Mouse (Mus musculus) forebrain, postnatal 0 days (tissue): ENCODE measurements around the gene Rpl39l. TPM values are rescaled to one million over a fixed set of nuclear protein-coding genes. Genes with fewer than 3 reads are reported as not detected.

ENCODE experiments used
- ATAC-seq: fragments of 200-750 bp; cut with Nextera tagmentation; 2 replicates; pipeline ENCODE4 v1.8.0; 2017; ENCODE audit warnings: mild to moderate bottlenecking, moderate library complexity
- DNase-seq: peaks from one replicate; pipeline ENCODE4 v3.0.0-alpha.2; 2015
- H3K27ac ChIP-seq: fragments of 300-500 bp; sonication (generic); 2 replicates; pipeline ENCODE4 v1.5.1; 2014; ENCODE audit warnings: low read depth, mild to moderate bottlenecking, antibody characterized with exemption, low read length, moderate library complexity, mixed read lengths
- H3K27me3 ChIP-seq: fragments of 300-500 bp; sonication (generic); 2 replicates; pipeline ENCODE4 v1.6.1; 2014; ENCODE audit warnings: mild to moderate bottlenecking, low read length, mixed read lengths; ENCODE audit not compliant: insufficient read depth
- H3K36me3 ChIP-seq: fragments of 300-500 bp; sonication (generic); 2 replicates; pipeline ENCODE4 v1.6.1; 2014; ENCODE audit warnings: mild to moderate bottlenecking, moderate library complexity; ENCODE audit not compliant: insufficient read depth
- H3K4me1 ChIP-seq: fragments of 300-500 bp; sonication (generic); 2 replicates; pipeline ENCODE4 v1.6.1; 2014; ENCODE audit warnings: antibody characterized with exemption; ENCODE audit not compliant: insufficient read depth
- H3K4me2 ChIP-seq: fragments of 300-500 bp; sonication (generic); 2 replicates; pipeline ENCODE4 v1.6.1; 2014; ENCODE audit warnings: low read depth, mild to moderate bottlenecking, moderate library complexity
- H3K4me3 ChIP-seq: fragments of 300-500 bp; sonication (generic); 2 replicates; pipeline ENCODE4 v1.5.1; 2014; ENCODE audit warnings: low read depth, low read length, mixed read lengths
- H3K9ac ChIP-seq: fragments of 300-500 bp; sonication (generic); 2 replicates; pipeline ENCODE4 v1.6.1; 2014; ENCODE audit warnings: mild to moderate bottlenecking
- H3K9me3 ChIP-seq: fragments of 300-500 bp; sonication (generic); 2 replicates; pipeline ENCODE4 v1.6.1; 2016; ENCODE audit warnings: low read length
- CTCF ChIP-seq: sonication (generic); IDR thresholded peaks from 2 replicates; pipeline ENCODE4 v1.5.1; 2016; ENCODE audit warnings: antibody characterized with exemption, control low read depth, low read depth
- WGBS: fragments of 180-500 bp; shearing (Covaris S2); extraction: QIAGEN DNeasy Blood & Tissue Kit; methylation state at CpG from one replicate; pipeline ENCODE4 v1.1.7; 2014; 5-methylcytosine and 5-hydroxymethylcytosine counted together
- polyA plus RNA-seq: library from polyadenylated mRNA; unstranded; fragments of >200 nt; fragmentation: Nextera tagmentation; extraction: Ambion mirVana; gene quantifications from 2 replicates; pipeline ENCODE4 v1.2.1, GENCODE M21; 2015
- total RNA-seq: library from RNA; depleted of rRNA; stranded (reverse); fragments of >200 nt; gene quantifications from 2 replicates; pipeline ENCODE4 v1.2.3, GENCODE M21; 2014; rRNA removed

The Rpl39l gene
- 0.46 and 1.4 TPM in 2 replicates for total RNA-seq
- polyA plus RNA-seq, result 0.29 and 0.40 TPM in 2 replicates

DNA sequence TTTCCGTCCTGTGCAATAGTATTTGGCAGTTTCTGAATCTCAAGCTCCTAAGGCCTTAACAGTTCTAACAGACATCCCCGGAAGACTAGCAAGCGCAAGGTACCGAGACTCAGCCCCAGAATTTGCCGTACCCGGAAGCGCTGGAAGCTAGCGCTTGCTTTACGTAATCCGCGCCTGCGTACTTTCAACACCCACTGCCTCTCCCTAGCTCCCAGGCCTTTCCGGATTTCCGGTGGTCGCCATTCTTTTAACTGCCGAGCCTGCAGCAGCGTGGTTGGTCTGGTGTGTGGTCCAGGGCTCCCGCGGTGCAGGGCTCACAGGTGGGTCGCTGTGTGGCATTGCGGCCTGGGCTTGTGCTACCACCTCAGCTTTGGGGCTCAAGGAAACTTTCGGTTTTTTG is at the start of gene Rpl39l:
Gene Rpl39l, plus strand, starts transcription at position 222 of the 400 bp plus-strand sequence.
- DNase-seq (no peak), ATAC-seq (no peak)
- H3K4me3 ChIP-seq, result no peak within 1 kb of the TSS
- no peak within 1 kb of the TSS for H3K9ac ChIP-seq
- no peak within 1 kb of the TSS for H3K4me2 ChIP-seq
- H3K27ac ChIP-seq, result no peak within 1 kb of the TSS
- no peaks in the 10 kb centered on the region for H3K36me3 ChIP-seq
- TF ChIP-seq CTCF, result no peak
- H3K4me1 ChIP-seq, result no peaks in the 10 kb centered on the region
- H3K9me3 ChIP-seq, result no peaks in the 10 kb centered on the region
- WGBS, result 92% methylated on average over 22 of the region's 22 CpGs
- no peaks in the 10 kb centered on the region for H3K27me3 ChIP-seq

DNA sequence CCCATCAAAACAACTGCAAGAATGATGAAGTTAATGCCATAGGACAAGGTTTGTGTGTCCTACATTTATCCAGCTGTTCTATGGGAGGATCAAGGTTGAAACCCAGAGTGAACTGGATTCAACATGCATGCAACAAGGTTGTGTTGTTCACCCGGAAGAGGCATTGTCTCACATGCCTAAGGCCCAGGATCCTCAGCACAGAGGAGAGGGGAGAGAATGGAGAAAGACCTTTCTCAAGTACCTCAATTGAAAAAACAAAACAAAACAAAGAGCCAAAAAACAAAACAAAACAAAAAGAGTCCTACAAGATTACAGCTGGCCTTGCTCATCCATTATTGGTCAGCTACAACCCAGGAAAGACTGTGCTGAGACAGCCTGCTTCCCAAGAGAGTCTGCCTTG is 42.4 kb upstream of the Rpl39l start:
- H3K36me3 ChIP-seq, result no peaks in the 10 kb centered on the region
- H3K4me2 ChIP-seq, result no peak overlapping the region
- TF ChIP-seq CTCF, result no peak
- no peak overlapping the region for H3K9ac ChIP-seq
- H3K9me3 ChIP-seq, result no peaks in the 10 kb centered on the region
- no peaks in the 10 kb centered on the region for H3K4me1 ChIP-seq
- WGBS, result 88% methylated on average over 1 of the region's 1 CpGs
- no peak for ATAC-seq
- H3K27ac ChIP-seq, result no peak overlapping the region
- no peak for DNase-seq
- H3K4me3 ChIP-seq, result no peak overlapping the region
- H3K27me3 ChIP-seq, result no peaks in the 10 kb centered on the region

DNA sequence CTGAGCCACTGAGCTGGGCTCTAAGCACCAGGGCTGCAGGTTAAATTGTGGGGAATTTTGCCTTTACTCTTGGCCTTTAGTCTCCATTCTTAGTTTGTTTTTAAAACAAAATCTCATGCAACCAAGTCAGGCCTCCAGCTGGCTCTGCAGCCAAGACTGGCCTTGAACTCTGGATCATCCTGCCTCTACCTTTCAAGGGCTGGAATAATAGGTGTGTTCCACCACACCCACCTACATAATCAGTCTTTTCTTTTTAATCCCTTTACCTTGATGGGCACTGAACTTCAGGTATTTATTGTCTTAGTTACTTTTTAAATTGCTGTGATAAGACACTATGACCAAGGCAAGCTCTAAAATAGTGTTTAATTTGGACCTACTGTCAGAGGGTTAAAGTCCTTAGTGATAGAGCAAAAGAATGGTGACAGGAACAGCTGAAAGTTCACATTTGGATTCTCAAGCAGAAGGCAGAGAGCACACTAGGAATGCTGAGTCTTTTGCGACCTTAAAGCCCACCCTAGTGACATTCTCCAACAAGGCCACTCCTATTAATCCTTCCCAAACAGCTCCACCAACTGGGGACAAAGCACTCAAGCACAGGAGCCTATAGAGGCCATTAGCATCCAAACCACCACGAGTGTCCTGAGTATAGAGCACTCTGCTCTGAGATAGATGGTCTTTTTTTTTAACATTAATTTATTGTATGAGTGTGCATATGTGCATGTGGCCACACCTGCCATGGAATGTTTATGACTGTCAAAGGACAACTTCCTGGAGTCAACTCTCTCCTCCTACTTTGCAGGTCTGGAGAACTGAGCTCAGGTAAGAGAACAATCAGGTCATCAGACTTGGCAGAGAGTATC is 40.7 kb upstream of the Rpl39l start:
- H3K9me3 ChIP-seq, result no peaks in the 10 kb centered on the region
- no peak overlapping the region for H3K4me2 ChIP-seq
- ATAC-seq, result no peak
- H3K27ac ChIP-seq, result no peak overlapping the region
- H3K27me3 ChIP-seq, result no peaks in the 10 kb centered on the region
- DNase-seq, result no peak
- no peak for TF ChIP-seq CTCF
- H3K9ac ChIP-seq, result no peak overlapping the region
- no peaks in the 10 kb centered on the region for H3K4me1 ChIP-seq
- WGBS, result 67% methylated on average over 2 of the region's 2 CpGs
- no peaks in the 10 kb centered on the region for H3K36me3 ChIP-seq
- no peak overlapping the region for H3K4me3 ChIP-seq

DNA sequence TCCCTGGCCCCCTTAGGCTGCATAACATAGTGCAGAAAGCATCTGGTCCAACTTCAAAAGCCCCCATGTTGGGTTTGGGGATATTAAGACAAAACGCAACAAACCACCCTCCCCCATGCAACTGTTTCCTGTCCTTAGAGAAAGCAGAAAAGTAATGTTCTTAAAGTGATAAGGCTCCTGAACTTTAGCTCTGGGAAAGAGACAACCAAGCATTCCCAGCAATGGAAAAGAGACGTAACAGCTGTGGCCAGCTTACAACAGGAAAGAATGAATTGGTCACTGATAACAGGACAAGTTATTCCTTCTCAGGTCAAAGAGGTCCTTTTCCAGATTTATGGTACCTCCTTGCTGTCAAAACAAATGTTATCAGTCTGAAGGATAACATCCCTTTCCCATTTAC is 26.9 kb upstream of the Rpl39l start:
- Histone ChIP-seq H3K36me3 (no peaks in the 10 kb centered on the region), H3K9ac (no peak overlapping the region), H3K9me3 (no peaks in the 10 kb centered on the region), H3K4me2 (no peak overlapping the region), H3K27ac (no peak overlapping the region), H3K4me3 (no peak overlapping the region), H3K4me1 (no peaks in the 10 kb centered on the region), H3K27me3 (no peaks in the 10 kb centered on the region)
- ATAC-seq, result no peak
- WGBS, result 90% methylated on average over 2 of the region's 2 CpGs
- TF ChIP-seq CTCF, result no peak
- no peak for DNase-seq

DNA sequence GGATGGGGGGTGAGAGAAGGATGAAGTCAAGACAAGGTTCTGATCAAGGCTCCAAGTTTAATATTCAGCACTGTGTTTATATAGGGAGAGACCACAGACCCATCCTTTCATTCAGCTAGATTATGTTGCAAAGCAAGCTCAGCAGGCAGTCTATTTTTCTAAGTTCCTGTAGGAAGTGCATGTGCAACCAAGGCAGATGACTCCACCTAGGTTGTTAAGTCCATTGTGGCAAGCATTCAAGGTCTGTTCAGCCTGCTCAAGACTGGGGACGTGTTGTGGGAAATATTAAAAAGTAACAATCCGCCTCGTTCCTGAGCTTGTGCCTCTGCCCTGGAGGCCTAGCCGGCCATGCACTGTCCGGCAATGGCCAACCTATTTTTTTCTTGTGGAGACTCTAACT is 22.6 kb upstream of the Rpl39l start:
- Histone ChIP-seq H3K4me3 (no peak overlapping the region), H3K27ac (no peak overlapping the region), H3K4me2 (no peak overlapping the region), H3K4me1 (no peaks in the 10 kb centered on the region), H3K9me3 (no peaks in the 10 kb centered on the region), H3K27me3 (no peaks in the 10 kb centered on the region), H3K36me3 (no peaks in the 10 kb centered on the region), H3K9ac (no peak overlapping the region)
- DNase-seq (no peak), ATAC-seq (no peak)
- WGBS, result 92% methylated on average over 5 of the region's 5 CpGs
- TF ChIP-seq CTCF, result no peak

DNA sequence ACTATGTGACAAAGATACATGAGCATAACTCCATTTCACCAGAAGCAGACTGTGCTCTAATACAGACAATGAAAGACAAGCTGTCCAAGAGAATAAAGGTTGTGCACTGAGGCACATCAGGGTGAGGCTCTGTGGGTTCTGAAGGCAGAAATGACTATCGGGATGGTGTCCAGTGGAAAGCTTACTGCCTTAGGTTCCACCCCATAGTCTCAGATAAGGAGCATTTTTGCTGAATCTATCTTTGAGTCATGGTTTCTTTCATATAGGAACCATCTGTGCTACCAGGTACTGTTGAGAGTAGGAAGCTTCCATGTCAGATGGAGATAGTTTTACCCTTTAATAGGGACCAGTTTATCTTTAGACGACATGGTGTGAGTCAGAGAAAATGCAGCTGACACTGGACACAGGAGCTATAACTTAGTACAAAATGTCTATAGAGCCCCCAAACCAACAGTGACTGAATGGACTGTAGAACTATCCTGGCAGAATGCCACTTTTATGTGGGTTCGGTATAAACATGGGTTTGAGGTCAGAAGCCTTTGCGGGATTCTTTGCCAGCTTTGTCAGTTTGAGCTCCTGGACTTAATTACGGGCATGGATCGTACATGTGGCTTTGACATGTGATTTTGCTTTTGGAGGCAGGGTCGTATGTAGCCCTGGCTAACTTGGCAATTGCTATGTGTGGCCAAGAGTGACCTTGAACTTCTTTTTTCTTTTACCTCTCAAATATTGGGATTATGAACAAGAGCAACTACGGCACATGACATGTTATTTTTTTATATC is 712 bp upstream of the Rpl39l start:
- WGBS, result 93% methylated on average over 8 of the region's 8 CpGs
- no peak overlapping the region for H3K9ac ChIP-seq
- no peaks in the 10 kb centered on the region for H3K4me1 ChIP-seq
- no peak overlapping the region for H3K4me3 ChIP-seq
- no peak overlapping the region for H3K4me2 ChIP-seq
- DNase-seq (no peak), ATAC-seq (no peak)
- H3K27ac ChIP-seq, result no peak overlapping the region
- no peaks in the 10 kb centered on the region for H3K27me3 ChIP-seq
- no peaks in the 10 kb centered on the region for H3K36me3 ChIP-seq
- no peak for TF ChIP-seq CTCF
- no peaks in the 10 kb centered on the region for H3K9me3 ChIP-seq

DNA sequence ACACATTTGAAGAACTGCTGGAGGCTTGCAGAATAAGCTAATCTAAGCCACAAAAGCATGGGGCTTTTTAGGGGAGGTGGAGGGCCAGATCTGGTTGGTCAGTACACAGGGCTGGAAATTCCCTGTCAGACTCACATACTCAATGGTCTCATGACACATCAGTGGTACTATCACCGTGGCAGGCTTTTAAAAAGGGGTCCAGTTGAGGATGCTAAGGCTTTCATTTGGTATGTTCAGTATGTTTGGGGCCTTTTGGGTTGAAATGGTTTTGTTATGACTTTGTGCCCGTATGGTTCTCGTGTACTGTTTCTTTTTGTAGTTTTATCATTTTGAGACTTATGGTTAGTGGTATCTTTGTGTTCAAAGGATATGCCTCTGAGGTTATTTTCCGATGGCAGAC is 1.2 kb downstream of the Rpl39l start:
- H3K36me3 ChIP-seq, result no peaks in the 10 kb centered on the region
- H3K9me3 ChIP-seq, result no peaks in the 10 kb centered on the region
- H3K9ac ChIP-seq, result no peak overlapping the region
- ATAC-seq (no peak), DNase-seq (no peak)
- H3K4me1 ChIP-seq, result no peaks in the 10 kb centered on the region
- 91% methylated on average over 4 of the region's 4 CpGs for WGBS
- H3K27ac ChIP-seq, result no peak overlapping the region
- no peak for TF ChIP-seq CTCF
- no peak overlapping the region for H3K4me2 ChIP-seq
- H3K4me3 ChIP-seq, result no peak overlapping the region
- no peaks in the 10 kb centered on the region for H3K27me3 ChIP-seq
